Mouse (Mus musculus): ENCODE data around the gene Ldhal6b.

The Ldhal6b gene

DNA sequence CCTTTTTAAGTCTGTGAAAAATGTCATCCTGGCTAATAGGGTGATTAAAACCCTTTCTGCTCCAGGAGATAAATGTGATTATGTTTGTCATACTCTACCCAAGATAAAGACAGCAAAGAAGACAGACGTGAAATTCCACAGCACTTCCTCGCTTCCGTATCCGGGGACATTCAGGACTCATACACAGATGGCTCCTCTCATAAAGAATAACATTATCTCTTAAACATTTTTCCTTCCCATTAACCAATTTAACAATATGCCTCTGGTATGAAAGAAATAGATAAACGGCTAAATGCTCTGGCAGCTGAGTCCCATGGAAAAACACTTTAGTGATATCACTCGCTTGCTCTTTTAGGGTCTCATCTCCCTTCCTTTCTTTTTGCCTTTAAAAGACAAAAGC, 11.5 kb downstream of the Ldhal6b start:
- no peak for DNase-seq

DNA sequence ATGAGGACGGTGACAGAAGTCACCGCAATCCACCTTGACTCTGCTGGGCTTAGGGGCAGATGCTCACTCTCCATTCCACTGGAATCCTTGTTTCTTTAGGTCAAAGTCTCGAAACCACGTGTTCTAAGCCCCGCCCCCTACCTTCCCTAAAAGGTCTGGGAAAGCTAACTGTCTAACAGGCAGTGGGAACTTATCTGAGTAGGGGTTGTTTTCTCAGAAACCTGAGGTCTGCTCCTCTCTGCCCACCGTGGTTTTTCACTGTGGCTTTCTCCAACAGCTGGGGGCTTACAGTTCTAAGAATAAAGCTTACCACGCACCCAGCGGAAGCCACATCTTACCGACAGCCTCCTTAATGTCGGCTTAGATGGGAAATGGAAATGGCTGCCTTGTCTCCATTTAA, 12.0 kb downstream of the Ldhal6b start:
- DNase-seq, result no peak

DNA sequence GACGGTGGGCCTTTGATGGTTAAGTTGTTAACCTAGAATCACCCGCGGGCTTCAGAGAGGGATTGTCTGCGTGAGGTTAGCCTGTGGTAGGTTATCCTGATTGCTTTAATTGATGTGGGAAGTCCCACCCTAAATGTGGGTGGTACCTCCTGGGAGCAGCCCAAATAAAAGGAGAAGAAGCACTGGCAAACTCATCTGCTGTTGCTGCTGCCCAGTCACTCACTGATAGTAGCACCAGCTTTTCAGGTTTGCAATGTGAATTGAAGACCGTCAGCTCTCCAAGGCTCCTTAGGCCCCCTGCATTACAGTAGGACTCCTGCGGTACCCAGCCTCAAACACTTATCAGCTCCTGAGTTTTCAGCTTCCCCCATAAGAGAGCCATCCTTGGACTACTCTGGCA, 14.7 kb downstream of the Ldhal6b start:
- no peak for DNase-seq

DNA sequence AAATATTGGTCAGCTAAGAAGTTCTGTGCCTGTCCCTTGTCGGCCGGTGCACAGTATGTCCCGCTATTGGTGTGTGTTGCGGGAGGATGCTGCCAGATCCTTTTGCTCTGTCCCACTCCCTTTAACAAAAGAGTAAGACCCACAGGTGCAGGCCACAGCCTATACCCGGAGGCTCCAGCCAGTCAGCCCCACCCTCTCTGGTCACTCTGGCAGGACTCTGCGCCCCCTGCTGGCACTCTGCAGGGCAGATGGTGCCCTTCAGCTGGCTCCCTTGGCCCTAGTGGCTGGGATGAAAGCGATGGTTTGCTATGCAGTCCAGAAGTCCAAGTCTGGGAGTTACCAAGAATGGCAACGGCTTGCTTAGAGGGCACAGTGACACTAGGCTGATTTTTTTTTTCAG, 15.9 kb downstream of the Ldhal6b start:
- DNase-seq, result peak; percentile 88

DNA sequence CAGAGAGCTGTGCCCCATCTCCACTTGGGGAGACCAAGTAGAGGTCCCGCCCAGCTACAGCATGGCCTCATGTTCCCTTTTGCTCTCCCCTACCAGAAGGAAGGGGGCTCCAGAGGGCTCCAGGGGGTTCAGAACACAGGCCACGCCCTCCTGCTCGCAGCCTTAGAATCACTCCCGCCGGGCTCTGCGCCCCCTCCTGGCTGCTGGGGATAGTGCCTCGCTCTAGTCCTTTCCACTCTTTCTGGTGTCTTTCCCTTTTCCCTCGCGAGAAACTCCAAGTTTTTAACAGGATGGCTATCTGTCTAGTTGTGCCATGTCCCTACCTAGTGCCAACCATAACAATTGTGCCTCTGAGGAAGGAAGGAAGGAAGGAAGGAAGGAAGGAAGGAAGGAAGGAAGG, 16.5 kb downstream of the Ldhal6b start:
- DNase-seq, result peak; percentile 84

DNA sequence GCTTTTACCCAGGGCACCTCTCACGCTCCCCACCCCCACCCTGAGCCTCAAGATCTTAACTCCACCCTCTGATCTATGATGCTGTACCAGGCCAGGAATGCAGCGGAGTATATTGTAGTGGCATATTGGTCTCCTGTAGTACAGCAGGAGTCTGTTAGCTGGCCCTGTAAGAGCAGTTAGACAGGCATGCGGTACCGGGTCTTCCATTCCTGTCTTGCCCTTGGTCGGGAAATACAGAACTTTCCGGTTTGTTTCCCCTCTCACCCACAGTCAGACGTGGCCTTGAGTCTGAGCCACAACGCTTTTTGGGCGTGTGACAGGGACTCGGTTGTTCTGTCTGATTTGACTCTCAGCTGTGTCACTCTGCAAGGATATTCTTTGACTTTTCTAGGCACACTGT, 17.3 kb downstream of the Ldhal6b start:
- DNase-seq, result no peak

DNA sequence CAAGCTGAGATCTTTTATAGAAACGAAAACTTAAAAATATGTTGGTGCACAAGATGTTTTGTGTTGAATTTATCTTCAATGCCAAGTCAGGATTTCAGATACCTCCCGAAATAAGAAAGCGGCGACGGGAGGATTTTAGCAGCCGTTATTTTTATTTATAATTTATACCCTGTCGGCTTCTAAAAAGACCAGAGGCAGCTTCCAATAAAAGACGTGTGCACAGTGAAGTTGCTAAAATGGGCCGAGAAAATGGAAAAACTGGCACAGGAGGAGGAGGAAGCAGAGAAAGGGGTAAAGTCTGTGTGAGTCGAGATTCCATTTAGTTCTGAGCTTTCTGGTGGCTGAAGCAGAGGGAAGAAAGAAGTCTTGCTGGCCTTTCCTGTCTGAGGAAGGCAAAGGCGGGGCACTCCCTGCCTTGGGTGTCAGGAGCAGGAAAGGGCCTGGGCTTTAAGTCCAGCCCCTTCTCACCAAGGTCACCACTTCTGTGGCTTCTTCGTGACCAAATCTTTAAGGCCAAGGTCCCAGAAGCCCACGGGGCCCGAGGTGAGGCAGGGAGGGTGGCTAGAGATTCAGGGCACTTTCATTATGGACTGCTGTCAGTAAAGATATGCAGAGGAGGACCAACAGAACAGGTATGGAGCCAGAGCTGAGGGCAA, 18.0 kb downstream of the Ldhal6b start:
- no peak for DNase-seq

DNA sequence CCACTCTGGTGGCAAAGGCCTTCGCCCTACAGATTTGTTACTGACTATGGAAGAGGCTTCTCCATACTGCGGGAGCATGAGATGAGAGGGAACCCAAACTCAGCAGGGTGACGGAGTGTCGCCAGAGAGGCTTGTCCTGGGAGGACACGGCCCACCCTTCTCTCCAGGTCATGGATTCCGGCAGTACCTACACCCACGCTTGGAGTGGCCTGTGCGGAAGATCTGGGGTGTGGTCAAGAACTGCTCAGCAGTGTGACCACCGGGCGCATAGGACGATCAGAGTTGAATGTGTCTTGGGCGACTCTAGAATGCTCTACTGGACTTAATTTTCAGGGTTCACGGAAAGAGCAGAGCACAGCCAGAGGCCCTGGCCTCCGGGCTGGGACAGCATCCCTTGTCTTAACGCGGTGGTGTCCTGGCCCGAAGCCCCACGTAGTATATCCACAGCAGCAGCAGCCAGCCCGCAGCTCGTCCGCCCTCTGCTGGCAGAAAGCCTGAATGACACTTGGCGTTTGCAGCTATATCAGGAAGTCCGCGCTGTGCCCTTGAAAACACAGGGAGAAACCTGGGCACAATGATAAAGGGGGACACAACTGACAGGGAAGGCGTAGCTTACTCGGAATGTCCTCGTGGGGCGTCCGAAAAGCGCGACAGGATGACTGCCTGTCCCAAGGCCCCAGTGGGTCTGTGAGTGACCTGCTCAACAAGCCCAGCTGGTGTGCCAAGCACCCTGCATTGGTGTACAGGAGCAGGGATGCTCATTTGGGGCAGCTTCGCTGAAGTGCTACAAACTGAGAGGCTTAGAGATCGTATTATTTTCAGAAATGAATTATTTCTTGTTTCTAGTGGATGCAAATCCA, 21.2 kb downstream of the Ldhal6b start:
- DNase-seq, result peak; percentile 90

DNA sequence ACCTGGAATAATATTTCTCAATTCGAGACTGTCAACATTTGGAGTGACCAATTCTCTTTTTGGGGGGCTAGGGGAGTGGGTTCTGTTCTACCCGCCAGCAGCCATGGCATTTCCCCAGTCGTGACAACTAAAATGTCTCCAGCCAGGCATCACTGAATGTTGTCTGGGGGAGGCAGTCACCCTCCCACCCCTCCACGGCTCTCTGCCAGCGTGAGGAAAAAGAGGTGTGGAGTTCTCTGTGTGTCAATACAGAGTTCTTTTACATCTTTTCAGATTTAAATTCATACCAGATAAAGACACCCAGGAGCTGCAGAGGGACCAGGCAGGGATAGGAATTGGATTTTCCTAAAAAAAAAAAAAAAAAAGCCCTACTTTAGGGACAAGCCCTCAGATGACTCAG, 22.4 kb downstream of the Ldhal6b start:
- DNase-seq, result no peak

DNA sequence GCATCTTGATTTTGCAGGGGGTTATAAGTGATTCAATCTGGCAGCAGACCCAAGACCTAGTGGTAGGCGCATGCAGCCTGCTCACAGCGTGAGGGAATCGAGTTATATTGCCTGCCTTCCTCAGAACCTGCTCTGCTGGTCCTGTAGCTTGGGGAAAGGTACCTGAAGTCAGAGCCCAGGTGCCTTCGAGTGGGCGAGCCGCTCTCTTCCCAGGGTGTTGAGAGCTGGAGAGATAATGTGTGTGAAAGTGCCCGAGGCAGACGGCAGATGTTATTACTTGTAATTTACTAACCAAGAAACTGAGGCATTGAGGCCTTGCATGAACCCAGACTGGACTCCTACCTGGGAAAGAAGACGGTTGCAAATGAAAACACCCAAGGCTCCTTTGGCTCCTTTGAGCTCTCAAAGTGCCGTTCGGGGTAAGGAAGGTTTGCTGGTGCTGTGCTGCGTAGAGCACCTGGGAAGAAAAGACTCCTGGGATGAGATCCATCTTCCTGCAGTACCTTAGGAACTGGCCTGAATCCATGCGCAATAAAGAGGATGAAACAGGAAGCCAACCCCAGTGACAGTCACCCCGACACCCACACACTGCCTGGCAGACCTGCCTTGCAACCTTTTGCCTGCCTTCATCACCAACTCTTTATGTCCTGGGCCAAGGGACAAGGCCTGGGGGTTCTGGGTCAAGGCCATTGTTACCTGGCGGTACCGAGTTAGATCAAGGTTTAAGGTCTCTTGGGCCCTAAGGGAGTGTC, 22.9 kb downstream of the Ldhal6b start:
- DNase-seq, result no peak

DNA sequence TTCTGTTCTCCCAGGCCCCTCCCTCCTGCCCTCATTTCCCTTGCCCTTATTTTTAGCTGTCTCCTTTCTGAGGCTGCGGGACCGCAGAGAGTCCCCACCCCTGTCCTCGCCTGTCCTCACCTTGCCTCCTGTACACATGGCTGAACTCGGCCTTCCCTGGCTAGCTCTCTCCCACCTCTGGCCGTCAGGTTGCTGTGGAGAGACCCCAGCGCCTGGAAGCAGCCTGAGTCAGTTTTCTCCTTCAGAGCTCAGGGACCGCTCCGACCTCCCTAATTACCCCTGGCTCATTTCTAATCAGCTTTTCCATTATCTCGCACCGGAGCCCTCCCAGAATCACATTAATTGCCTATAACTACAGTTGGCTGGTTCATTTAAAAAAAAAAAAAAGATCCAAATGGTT, 27.9 kb downstream of the Ldhal6b start:
- DNase-seq, result no peak

DNA sequence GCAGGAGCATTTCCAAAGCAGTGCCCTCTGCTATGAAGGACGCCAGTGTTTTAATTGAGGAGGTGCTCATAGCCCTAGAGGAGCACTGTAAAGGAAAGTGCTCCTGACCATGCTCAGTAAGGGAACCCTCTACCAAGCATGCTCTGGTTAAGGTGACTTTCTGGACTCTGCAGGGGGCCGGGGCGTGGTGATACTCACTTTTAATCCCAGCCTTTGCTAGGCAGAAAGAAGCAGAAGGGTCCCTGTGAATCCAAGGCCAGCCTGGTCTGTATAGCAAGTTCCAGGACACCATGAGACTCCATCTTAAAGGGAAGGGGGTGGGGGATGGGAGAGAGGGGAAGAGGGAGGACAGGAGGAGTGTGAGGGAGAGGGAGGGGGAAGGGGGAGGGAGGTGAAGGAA, 30.2 kb downstream of the Ldhal6b start:
- no peak for DNase-seq

DNA sequence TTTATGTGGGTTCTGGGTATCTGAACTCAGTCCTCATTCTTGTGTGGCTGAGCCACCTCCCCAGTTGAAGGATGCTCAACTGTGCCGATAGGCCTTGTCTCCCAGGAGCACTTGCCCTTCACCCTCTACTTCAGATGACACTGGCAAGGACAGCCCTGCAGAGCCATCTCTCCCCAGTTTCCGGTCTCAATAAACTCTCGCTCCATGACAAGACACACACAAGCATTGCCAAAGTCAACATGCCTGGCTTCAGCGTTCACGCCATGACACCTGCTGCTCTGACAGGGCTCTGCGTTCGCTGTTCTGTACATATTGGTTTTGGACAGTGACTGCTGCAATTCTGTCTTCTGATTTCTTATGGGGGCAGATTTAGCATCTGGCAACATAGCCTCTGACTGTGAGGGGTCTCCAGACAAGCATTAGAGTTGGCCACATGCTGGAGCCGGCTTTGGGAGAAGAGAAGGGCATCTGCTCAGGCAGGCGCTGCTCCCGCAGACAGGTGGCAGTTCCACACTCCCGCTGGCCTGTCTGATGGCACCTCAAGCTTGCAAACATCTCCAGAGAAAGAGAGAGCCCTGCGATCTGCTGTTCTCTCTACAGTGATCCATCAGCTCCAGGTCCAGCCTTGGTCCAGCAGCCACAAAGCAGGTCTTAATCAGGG, 31.6 kb downstream of the Ldhal6b start:
- DNase-seq, result no peak

DNA sequence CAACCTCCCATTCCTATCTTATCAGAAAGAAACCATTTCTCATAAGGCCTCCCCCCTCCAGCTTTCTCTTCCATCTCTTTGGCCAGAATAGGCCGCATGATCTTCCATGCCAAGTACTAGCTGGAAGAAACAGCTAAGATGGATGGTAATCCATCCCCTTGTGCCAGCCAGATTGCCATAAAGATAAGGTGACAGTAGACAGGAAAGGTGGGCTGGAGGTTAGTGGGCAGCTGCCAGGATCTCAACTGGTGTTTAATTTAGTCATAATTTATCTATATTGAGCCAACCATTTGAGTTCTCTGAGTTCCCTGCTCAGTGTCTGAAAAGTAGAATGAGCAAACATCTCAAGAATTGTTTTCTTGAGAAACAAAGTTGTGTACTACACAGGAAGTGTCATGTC, 32.9 kb downstream of the Ldhal6b start:
- no peak for DNase-seq

DNA sequence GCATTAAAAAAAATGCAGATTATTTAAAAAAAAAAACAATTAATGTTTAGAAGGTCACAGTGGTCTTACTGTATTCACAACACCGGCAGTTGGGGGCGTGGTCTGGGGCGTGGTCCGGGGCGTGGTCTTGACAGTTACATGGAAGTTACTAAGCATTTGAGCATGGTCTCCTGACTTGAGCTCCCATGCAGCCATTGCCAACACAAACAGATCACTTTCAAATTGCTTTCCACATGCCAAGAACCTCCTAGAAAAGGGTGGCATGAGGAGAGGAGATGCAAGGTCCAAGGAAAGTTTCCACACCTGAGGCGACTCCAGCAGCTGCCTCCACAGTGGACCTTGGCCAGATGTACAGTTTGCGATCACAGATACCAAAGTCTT, 40.6 kb downstream of the Ldhal6b start:
- DNase-seq, result peak; percentile 56

DNA sequence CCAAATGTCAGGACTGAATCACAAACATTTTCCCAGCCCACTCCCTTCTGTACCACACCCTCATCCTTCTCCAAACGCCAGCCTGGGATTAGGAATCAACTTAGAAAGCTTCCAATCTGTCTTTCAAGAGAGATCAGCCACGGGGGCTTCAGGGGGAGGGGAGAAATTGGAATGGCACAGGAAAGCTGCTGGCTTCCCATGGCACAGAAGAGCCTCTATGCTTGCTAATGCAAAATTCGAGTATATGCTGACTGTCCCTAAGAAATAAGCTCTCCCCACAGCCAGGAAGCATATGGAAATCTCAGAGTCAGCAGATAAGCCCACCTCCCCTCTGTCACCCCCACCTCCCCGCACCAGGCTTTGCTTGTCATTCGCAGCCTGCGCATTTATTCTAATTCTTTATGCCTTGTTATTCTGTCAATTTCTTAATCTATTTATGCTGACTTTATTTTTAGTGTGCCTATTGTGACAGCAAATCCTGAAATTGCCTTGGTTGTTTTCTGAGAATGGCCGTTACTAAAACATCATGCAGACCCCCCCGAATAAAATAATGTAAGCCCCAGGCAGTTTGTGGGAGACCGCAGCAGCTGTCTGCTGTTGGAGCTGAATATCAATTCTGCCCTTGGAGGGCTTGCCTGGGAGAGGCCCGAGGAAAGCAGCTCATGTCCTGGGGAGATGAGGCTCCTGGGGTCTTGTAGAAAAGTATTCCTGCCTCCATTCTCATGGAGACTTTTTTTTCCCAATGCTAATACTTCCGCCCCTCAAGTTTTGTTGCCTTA, 41.2 kb downstream of the Ldhal6b start:
- DNase-seq, result no peak

DNA sequence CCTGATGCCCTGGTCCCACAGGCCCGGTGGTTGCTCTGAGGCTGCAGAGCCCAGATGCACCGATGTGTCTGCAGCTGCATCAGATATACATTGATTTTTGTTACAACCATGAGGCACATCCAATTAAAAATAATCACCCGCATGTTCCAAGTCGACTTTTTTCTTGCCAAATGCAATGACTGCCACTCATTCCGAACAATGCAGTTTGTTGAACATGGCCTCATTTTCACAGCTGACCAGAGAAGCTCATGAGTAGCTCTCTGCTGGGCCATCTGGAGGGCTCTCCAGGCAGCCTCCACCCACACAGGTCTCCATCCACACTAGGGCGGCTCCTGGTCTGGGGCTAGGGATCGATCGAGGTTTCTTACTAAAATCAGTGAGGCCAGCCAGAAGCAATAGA, 45.6 kb downstream of the Ldhal6b start:
- DNase-seq, result no peak

DNA sequence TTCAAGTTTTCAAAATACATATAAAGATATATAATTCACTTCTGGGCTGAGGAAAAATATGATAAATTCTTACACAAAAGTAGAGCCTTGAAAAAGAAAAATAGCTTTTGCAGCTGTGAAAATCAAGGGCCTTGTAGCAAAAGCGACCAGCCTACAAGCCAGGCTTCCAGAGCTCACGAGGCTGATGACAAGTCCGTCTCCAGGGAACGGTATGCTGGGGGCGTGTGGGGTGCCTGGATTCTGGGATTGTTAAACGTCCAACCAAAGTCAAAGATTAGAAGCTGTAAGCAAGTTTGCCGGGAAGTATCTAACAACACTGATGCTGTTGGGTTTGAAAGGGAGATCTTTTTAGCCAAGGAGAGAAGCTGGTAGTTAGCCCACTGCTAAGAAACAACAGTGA, 47.0 kb downstream of the Ldhal6b start:
- no peak for DNase-seq

DNA sequence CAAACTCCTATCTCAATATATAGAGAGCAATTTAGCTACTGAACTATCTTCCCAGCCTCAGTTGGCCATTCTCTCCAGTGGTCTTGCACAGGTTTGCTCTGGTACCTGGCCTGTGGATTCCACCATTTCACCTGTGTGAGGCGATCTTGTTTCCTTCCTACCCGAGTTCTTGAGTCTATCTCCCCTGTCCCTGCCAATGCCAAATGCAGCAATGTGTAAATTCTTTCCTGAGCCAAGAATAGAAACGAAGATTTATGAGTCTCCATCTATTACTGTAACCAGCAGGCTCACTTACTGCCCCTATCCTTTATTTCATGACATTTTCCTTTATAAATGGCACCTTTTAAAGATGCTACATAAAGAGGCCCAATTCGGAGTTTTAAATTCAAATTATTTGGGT, 47.5 kb downstream of the Ldhal6b start:
- no peak for DNase-seq

All from lung, postnatal 10 days (tissue).